Mouse (Mus musculus): ENCODE measurements at regions not wholly inside any gene's neighbourhood (a gene's known extent, or its start where the extent isn't known, plus 50 kb on each side); places are given as distances from the start of the nearest gene placed in this dataset.
A peak's percentile ranks its signal among the peaks of the same experiment; 100 is the strongest.

DNA sequence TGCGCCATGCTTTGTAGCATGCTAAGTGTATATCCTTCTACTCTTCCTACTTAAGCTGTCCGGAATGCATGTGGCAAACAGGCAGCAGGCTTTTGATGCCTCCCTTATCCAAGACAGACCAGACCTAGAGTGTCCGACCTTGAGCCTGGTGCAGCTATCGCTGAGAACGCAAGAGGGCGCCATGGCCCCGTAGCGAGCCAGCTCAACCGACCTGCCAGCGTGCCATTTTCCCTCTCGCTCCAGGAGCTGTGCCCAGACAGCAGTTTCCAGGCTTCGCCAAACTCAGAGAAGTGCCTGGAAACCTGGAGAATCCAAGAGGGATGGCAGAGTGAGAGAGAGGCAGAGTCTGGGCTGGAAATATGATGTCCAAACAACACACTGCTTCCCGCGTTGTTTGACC lies 155.8 kb upstream of the Gm12830 start:
- peak; percentile 63 for DNase-seq (ENCODE audit: low read depth, low spot score)

DNA sequence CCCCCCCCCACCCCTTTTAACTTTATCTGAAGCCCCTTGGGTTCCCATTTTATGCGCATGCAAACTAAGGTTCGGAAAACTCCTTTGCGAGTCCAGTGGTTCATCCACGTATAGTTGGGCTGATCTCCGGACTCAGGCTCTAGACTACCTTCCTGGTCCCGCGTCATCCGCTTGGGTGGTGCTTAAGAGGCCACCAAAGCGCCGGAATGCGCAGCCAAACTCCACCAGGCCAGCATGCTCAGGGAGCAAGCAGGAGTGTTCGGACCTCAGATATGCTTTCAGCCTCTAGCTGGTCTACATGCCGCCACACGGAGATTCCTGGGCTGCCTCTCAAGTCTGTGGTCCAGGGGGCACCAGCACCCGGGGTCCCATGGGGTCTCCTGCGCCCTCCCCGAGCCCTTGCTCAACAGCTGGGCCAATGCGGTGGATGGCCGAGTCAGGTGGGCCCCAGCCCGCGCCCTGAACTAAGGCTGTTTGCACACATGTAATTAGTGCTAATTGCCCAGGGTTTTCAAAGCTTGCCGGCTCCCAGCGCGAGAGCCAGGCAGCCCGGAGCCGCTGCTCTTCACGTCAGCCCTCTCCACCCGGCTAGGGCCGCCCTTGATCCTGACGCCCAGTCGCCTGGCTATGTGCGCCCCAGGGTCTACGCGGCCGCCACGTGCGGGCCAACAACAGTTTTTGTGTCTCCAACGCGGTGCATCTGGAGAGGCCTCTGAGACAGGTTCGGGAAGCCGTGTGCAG lies 155.1 kb upstream of the Gm12830 start:
- DNase-seq (ENCODE audit: low read depth, low spot score): no peak

DNA sequence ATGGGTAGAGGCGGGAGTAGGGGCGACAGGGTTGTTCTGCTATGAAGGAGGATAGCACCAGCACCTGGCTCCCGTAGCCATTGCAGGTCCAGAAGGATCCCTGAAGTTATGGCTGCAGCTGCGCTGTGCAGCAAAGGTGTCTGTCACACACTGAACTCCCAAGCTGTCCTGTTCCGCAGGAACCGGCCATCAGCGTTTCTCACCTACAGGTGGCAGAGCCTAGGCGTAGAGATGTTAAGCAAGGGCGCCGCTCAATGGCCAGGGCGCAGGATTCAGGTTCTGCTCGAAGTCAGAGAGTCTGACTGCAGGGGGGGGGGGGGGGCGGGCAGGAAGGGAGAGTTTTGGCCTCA lies 154.6 kb upstream of the Gm12830 start:
- DNase-seq (ENCODE audit: low read depth, low spot score): no peak

DNA sequence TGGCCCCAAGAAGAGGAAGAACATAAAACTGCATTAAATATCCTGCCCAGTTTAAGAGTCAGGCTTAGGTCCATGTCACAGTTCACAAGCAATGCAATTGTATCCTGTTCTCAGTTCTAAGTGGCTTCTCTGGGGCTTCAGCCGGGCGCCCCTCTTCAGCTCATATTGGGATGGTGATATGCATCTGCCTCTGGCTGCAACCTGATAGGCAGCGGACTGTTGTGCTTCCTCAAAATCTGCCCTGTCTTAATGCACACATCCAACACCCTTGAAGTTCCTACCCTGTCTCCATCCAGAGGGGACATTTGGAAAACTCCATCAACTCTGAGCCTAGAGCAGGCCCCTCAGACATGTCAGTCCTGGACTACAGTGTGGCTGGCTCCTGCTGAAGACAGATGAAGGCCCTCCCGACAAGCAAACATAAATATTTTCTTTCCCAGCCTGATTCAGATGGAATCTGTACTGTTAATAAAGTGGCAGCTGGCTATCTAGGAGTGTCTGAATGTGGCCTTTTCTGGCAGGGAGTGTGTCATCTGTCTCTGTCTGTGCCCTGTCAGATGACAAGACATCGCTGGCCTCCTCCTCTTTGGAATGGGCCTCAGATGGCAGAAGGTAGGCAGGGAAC lies 149.3 kb upstream of the Gm12830 start:
- no peak for DNase-seq (ENCODE audit: low read depth, low spot score)

DNA sequence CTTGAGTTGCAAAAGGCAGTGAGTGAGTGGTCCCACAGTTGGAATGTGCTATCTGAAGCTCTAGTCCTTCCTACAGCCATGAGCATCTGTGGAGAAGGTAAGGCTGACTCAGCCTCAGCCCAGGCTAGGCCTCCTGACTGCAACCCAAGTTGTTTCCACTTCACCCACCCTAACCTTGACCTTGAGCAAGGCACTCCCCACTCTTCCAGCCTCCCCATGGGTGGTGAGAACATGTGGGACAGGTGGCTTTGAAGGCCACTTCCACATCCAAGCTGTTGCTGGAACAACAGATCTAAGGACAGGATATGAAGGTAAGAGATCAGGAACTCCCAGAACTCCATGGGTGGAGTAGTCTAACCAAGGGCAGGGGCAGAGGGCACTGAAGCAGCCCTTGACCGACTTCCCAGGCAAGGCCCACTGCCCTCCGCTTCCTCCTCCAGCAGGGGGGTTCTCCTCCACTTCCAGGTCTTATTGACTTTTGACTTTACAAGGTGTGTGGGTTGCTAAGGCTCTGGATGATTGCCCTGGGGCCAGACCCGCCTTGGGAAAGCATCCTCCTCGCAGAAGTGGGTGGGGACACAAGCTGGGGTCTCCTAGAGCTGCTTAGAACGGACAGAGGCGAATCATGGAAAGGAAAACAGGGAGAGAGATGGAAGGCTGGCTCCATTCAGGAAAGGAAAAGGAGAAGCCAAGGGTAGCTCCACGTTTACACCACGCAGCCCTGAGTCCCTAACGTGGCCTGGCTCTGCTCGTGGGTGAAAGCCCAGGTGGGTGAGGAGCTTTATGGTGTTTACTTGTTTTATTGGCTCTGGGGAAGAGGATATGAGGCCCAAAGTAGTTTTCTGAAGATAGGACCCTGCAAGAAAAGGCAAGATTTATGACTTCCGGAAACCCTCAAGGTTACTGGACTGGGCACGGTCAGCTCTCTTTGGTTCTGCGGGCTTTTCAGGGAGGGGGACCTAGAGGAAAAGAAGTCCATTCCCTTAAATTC lies 144.3 kb upstream of the Gm12830 start:
- DNase-seq (ENCODE audit: low read depth, low spot score): no peak

DNA sequence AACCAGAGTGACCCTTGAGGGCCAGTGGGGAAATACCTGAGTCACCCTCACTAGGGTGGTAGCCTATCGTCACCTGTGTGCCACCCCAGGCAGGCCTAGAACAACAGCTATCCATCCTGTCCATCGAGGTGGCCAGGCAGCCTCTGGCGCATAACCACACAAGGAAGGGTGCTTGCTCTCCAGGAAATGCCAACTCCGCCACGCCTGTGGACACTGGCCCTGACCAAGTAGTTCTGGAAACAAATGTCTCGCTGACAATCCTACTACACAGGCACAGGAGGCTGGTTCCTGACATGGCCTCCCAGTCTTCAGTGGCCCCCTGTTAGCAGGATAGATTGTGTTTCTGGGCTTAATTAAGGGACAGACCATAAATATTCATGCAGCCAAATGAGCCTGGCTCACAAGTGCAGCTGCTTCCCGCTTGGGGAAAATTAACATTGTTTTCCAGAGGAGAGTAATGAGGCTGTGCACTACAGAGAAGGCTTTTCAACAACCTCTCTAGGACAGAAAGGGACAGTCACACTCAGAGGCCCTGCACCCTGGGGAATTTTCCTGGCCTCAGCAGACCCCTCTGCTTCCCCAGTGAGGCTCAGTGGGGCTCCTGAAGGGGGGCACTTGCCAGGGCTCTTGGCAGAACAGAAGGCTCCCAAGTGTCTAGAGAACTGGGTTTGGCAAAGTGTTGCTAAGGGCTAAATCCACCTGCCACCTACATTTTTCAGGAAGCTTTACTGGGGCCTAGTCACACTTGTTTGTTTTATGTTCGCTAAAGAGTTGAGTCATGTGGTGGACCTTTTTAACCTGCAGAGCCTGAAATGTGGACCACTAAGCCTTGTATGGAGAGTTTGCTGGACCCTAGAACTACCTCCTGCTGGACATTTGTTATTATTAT lies 143.2 kb upstream of the Gm12830 start:
- no peak for DNase-seq (ENCODE audit: low read depth, low spot score)

DNA sequence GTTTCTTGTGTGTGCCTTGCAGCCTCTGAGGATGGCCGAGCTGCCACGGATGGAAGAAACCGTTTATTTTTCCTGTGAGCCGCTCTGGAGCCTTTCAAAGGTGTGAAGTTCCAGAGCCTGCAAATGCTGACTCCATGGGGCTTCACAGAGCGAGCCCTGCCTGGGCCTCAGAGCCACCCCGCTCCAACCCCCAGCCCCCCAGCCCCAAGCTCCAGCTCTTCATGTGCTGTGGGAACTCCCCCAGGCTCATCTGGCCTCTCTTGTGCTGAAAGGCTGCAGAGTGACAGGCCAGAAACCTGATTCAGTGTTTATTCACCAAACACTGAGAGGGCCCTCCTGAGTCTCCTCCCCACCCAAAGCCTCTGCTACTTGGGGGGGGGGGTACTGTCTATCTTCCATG lies 141.2 kb upstream of the Gm12830 start:
- no peak for DNase-seq (ENCODE audit: low read depth, low spot score)

DNA sequence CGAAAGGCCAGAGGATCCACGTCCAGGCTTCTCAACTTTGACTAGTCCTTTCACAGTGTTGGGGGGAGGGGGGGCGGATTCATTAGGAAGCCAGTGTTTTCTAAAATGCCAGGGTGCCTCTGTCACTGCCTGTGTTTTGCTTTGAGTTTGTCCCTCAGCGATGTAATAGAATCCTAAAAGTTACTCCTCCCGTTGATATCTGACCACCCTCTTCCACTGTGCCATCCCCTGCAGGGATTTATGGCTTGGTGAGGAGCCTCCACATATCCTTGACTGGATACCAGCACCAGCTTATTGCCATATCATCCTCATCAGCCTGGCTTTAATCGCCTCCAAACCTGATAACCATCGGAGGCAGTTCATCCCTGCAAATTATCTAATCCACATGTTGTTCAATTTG lies 138.6 kb upstream of the Gm12830 start:
- no peak for DNase-seq (ENCODE audit: low read depth, low spot score)

DNA sequence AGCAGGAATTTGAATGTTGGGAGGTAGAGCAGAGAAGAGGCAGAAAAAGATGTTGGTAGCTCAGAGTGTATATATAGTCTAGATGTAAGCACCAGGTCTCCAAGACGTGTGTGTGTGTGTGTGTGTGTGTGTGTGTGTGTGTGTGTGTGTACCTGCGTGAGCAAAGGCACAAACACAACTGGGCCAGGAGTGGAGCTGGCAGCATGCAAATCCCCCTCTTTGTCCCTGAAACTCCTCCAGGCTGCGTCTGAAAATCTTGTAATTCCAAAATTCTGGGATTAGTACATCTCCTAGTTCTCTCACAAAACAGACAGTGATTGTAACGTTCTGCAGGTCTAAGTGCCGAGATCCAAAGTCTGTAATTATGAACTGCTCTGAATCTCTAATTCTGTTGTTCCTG lies 137.8 kb upstream of the Gm12830 start:
- no peak for DNase-seq (ENCODE audit: low read depth, low spot score)

DNA sequence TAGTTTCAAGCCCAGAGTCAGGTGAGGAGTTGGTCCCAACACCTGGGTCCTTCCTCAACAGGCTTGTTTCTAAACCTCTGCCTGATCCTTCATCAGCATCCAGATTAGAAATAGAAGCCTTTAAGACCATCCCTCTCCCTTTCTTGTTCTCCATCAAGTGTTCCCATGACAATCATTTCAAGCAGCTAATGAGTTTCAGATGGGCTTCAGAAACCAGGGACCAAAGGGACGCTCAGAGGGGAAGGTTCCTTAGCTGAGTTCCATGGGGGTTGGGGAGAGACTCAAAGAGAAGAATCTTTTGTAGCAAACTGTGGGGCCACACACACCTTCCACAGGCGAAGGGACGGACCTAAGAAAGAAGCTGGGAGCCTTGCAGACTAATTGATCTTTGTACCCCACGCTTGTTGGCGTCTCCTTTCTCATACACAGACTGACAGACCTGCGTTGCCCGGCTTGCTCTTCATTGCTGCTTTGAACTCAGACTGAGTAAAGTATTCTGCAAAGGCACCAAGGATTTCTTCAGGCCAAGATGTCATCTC lies 136.6 kb upstream of the Gm12830 start:
- DNase-seq (ENCODE audit: low read depth, low spot score): no peak

DNA sequence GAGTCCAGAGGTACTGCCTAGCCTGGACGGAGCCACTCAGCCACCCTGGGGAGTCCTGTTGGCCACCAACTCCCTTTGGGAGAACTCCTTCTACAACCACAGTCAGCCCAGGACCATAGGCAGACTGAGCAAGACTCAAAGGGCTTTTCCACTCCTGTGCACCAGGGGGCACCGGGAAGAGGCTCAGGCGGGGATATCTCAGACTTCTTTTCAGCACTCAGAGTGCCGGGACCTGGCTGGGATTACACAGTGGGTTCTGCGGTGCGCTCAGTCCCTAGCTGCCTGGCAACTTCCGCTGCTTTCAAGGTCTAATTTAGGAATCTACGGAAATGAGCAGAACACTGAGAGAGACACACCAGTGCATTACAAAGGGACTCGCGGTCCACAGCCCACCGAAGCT lies 136.1 kb upstream of the Gm12830 start:
- DNase-seq (ENCODE audit: low read depth, low spot score): no peak

DNA sequence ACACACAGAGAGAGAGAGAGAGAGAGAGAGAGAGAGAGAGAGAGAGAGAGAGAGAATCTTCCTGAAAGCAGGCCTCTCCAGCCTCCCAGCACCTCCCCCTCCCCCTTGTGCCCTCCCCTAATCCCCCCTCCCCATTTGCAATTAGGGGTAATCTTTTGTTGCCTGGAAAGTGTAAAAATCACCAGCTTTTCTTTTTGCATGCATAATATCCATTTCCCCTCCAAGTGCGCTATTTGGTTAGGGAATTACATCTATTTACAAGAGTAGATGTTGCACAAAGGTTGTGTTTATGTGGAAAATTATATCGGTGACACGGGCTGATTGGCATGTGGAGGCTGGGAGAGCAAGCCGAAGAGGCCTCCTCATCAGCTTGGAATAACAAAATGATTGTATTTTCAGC lies 135.4 kb upstream of the Gm12830 start:
- DNase-seq (ENCODE audit: low read depth, low spot score): no peak

DNA sequence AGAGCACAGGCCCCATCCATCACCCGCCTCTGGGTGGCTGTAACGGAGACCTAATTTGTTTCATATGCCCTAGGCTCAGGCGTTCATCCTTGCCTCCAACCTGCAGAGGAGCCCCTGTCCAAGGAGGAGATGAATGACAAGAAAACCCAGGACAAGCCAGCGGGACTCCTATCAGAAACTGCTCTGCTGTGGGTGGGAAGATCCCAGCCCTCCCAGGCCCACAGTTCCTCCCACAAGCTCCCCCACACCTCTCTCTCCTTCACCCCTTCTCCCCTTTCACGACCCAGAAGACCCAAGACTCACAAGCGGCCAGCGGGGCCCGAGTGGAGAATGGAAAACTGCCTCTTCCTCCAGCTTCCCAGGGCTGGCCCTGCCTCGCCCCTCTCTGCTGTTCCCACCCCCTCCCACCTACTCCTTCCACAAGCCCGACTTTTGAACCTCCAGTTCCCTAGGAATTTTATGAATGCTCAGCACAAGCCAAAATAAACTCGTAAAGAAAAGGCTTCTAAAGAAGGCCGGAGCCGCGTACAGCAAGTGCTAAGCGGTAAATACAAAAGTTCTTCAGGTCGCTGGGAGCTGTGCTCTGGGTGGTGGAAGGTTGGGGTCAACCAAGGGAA lies 133.1 kb upstream of the Gm12830 start:
- DNase-seq (ENCODE audit: low read depth, low spot score): no peak

DNA sequence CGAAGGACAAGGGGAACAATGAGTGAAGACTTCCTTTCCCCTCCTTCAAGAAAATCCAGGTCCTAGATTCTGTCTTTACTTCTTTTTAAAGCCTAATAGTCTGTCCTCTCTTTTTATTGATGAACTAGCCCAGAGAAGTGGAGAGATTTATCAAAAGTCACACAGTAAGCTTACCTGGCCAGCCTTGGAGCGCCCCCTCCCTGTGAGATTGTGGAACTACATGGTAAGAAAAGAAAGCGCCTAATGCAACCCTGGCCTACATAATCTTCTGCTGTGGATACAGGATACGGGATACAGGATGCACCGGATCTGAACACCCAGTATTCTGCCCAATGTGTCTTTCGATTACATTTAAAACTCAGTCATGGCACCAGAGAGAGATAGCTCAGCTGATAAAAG lies 132.6 kb upstream of the Gm12830 start:
- DNase-seq (ENCODE audit: low read depth, low spot score): peak; percentile 48

DNA sequence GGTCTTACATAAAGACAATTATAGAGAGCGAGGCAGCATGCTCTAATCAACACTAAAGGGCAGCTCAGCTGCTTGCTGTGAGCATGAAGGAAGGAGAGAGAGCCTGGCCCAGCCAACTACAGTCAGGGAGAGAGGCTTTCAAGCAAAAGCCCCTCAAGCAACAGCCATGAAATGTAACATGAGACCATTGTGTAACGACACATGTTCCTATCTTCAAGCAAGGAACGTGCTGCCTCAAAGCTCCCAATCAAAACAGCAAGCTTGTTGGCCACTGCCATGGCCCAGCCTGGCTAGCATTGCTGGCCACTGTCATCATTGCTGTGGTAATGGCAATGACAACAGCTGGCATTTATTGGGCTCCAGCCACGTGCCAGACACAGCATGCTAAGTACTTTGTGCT lies 115.9 kb upstream of the Gm12830 start:
- no peak for DNase-seq (ENCODE audit: low read depth, low spot score)

DNA sequence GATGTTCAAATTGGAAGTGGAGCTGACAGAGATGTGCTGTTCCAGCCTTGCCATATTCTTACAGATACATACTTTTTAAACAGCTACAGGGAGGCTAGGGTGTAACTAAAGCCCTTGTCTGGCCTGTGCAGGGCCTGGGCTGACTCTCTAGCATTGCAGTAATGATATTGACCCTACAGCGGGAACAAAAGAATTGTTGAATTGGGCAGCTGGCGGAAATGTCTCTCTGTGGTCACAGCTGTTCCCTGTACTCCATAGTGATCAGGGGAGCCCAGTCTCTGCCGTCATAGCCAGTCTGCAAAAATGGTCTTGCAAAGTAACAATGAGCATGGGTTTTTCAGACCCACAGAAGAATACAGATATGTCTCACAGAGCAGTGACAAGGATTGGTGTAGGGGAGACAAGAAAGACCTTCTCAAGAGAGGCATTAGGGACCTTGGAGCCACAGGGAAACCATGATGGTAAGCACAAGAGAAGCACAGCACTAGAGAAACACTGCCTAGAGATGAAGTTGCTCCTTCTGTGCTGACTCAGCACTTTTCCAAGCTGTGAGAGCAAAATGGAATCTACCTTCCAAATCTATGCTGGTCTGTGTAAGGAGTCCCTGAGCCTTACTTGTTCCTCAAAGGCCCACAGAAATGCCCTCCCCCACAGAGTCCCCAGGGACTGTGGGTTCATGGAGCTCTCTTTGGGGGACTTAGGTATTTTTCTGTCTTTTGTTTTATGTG lies 111.2 kb upstream of the Gm12830 start:
- DNase-seq (ENCODE audit: low read depth, low spot score): no peak

DNA sequence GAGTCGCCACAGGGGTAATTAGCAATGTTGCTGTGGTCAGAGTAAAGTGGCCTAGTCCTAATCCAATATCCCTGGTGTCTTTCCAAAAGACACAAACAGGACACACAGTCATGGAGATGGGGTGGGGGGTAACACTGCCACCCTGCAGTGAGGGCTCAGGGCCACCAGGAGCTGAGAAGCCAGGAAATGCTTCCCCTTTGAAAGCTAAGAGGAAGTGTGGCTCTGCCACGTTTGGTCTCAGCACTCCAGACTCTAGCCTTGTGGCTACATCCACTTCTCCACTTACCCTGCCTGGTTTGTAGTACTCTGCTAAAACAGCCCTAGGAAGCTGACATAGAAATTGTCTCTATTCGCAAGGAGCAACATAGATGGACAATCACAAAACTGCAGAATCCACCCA lies 110.4 kb upstream of the Gm12830 start:
- no peak for DNase-seq (ENCODE audit: low read depth, low spot score)

DNA sequence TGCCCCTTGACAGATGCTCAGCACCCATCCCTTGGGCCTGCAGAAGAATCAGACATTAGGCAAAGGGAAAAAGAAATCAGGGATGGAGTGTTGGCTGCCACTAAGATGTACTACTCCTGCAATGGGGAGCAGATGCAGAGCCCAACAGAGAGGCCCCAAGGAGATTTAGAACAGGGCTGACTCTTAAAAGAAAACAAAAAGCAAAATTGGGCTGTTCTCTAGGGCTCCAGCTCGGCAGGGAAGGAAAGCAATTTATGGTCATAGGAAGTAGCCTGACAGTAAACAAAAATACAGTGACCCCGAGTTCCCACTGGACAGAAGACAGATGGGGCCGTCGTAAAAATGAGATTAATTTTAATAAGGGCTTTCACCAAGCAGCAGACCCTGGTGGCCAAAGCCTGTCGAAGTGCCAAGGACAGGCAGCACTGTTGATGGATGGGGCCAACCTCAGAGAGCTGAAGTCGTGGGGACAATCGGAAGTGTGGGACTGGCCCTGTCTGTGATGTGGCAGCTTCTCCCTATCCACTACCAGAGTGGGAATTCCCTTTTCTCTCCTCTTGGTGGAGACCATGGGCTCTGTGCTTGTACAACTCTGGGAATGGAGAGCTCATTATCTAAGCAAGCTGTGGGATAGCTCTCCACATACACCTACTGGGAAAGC lies 109.4 kb upstream of the Gm12830 start:
- no peak for DNase-seq (ENCODE audit: low read depth, low spot score)

DNA sequence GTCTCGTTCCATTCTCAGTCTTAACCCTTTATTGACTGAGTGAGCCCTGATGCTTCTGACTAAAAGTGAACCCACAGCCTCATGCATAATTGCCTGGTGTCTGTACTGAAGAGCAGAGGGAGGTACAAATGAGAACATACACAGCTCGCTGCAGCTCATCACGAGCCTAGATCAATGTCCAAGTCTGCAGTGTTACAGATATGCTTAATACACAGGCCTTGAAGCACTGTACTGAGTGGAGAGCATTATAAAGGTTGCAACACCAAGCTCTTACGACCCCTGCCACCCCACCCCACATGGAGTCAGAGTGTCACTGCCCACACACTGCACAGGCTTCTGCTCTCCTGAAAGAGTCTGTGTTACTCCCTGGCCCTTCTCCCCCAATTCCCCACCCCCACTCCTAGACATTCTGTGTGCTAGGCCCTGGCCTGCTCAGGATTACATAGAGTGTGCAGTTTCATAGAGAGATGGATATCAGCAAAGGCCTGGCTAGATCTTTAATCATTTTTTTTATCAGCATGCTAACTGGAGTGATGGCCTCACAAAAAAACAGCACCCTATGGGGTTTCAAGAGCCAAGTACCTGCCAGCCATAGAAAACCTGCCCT lies 108.5 kb upstream of the Gm12830 start:
- no peak for DNase-seq (ENCODE audit: low read depth, low spot score)

All from A20 (cell line).